Mouse (Mus musculus) kidney, embryonic 16.5 days (tissue): ENCODE data around the gene Palld. TPM values are rescaled to one million over a fixed set of nuclear protein-coding genes. Genes with fewer than 3 reads are reported as not detected.

ENCODE experiments used
- ATAC-seq: fragments of 200-750 bp; cut with Nextera tagmentation; 2 replicates; pipeline ENCODE4 v1.8.0; 2017; ENCODE audit warnings: moderate TSS enrichment; ENCODE audit not compliant: low FRiP score, low TSS enrichment
- H3K27ac ChIP-seq: fragments of 300-500 bp; sonication (generic); 2 replicates; pipeline ENCODE4 v1.5.1; 2014; ENCODE audit warnings: low read length
- H3K27me3 ChIP-seq: fragments of 300-500 bp; sonication (generic); 2 replicates; pipeline ENCODE4 v1.6.1; 2014; ENCODE audit warnings: low read length, control low read depth, mixed read lengths; ENCODE audit not compliant: insufficient read depth
- H3K36me3 ChIP-seq: fragments of 300-500 bp; sonication (generic); 2 replicates; pipeline ENCODE4 v1.6.1; 2014; ENCODE audit warnings: low read length, control low read depth, mixed read lengths; ENCODE audit not compliant: insufficient read depth
- H3K4me1 ChIP-seq: fragments of 300-500 bp; sonication (generic); 2 replicates; pipeline ENCODE4 v1.6.1; 2014; ENCODE audit warnings: low read length, control low read depth, mixed read lengths; ENCODE audit not compliant: insufficient read depth
- H3K4me2 ChIP-seq: fragments of 300-500 bp; sonication (generic); replicated peaks from 2 replicates; pipeline ENCODE4 v1.6.1; 2014; ENCODE audit warnings: low read depth, low read length
- H3K4me3 ChIP-seq: fragments of 300-500 bp; sonication (generic); 2 replicates; pipeline ENCODE4 v1.5.1; 2014; ENCODE audit warnings: mild to moderate bottlenecking, low read length
- H3K9ac ChIP-seq: fragments of 300-500 bp; sonication (generic); replicated peaks from 2 replicates; pipeline ENCODE4 v1.6.1; 2014; ENCODE audit warnings: low read length
- H3K9me3 ChIP-seq: fragments of 300-500 bp; sonication (generic); 2 replicates; pipeline ENCODE4 v1.6.1; 2016; ENCODE audit warnings: low read length, control low read depth
- WGBS: fragments of 180-500 bp; shearing (Covaris S2); extraction: QIAGEN DNeasy Blood & Tissue Kit; methylation state at CpG from one replicate; pipeline ENCODE4 v1.1.7; 2014; 5-methylcytosine and 5-hydroxymethylcytosine counted together
- polyA plus RNA-seq: library from polyadenylated mRNA; unstranded; fragments of >200 nt; fragmentation: Nextera tagmentation; extraction: Ambion mirVana; gene quantifications from 2 replicates; pipeline ENCODE4 v1.2.1, GENCODE M21; 2015

Gene Palld
- polyA plus RNA-seq, 1 experiment from 2014 or later = 71.8 TPM

DNA sequence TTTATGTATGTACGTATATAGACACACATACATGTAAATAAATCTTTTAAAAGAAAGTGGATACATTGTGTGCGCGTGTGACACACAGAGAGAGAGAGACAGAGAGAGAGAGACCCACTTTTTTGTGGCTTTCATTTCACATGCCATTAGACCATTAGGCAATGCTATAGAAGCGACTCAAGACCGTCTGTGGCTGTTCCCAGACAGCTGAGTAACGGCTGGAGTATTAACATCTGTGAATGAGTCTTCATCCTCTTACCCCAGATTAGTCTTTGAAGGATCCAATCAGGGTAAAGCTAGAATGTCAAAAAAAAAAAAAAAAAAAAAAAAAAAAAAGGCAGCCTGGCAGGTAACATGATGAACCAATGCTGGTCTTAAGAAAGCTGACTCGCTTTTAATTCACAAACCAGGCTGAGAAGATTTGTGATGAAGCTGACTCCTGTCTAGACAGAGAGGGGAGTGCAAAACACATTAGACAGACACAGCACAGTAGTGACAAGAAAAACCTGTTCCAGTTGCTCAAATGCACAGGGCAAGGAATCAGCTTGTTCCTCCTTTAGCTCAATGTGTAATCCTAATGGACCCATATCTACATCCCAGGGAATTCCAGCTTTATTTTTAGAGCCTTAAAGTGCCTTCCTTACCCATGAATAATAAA lies 204.6 kb downstream of the Palld start:
- Histone ChIP-seq H3K9ac (no peak overlapping the region), H3K36me3 (no peaks in the 10 kb centered on the region), H3K4me1 (peaks cover 36% of the 10 kb centered on the region), H3K27me3 (no peaks in the 10 kb centered on the region), H3K4me2 (no peak overlapping the region), H3K4me3 (no peak overlapping the region), H3K27ac (peak overlapping the region; percentile 55), H3K9me3 (no peaks in the 10 kb centered on the region)
- 50% methylated on average over 7 of the region's 7 CpGs for WGBS
- peak; percentile 83 for ATAC-seq

DNA sequence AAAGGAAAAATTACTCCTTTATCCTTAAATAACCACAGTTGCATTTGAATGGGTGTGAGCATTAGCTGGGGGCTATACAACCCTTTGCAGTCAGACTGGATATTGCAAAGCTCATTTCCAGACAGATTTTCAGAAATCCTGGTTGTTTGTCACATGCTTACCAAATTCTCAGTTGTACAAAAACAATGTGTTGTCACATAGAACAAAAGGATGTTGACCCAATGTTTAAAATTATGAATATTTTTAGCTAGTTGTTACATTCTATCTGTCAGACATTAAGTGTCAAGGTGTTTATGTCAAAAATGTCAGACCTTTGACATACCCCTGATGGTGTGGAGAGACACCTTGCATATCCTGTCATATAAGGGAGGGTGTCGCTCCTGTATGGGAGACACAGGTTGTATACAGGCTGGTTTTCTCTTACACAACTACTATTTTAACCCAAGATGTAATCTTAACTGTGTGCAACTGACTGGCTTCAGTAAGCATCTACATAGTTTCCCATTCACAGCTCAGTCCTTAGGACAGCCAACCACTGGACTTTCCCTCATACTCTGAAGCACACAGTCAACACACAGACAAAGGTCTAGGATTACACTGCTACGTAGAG lies 205.5 kb downstream of the Palld start:
- H3K9ac ChIP-seq = no peak overlapping the region
- H3K36me3 ChIP-seq = no peaks in the 10 kb centered on the region
- peak overlapping the region; percentile 55 for H3K27ac ChIP-seq
- no peak overlapping the region for H3K4me3 ChIP-seq
- 81% methylated on average over 2 of the region's 2 CpGs for WGBS
- ATAC-seq = no peak
- no peaks in the 10 kb centered on the region for H3K9me3 ChIP-seq
- H3K4me1 ChIP-seq = peaks cover 27% of the 10 kb centered on the region
- no peaks in the 10 kb centered on the region for H3K27me3 ChIP-seq
- no peak overlapping the region for H3K4me2 ChIP-seq

DNA sequence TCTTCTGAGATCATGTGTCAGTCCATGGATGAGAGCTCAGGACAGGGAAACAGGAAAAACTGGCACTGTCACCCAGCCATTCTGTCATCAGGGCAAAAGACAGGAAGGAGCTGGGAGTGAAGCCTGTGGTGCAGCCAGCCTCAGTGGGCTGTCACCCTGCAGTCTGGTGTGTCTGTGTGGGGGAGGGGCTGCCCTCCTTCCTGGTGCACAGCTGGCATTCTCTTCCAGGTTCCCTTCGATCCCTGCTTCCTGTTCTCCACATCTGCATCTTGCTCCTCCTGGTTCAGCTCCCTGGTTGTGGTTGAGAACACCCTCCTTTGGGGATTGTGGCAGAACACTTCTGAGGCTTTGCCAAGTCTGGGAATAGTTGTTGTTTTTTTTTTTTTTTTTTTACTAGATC lies 207.1 kb downstream of the Palld start:
- Histone ChIP-seq H3K36me3 (no peaks in the 10 kb centered on the region), H3K27me3 (no peaks in the 10 kb centered on the region), H3K27ac (no peak overlapping the region), H3K9ac (no peak overlapping the region), H3K4me1 (peaks cover 12% of the 10 kb centered on the region), H3K4me3 (no peak overlapping the region), H3K9me3 (no peaks in the 10 kb centered on the region), H3K4me2 (no peak overlapping the region)
- WGBS = 22% methylated on average over 1 of the region's 1 CpGs
- ATAC-seq = no peak

DNA sequence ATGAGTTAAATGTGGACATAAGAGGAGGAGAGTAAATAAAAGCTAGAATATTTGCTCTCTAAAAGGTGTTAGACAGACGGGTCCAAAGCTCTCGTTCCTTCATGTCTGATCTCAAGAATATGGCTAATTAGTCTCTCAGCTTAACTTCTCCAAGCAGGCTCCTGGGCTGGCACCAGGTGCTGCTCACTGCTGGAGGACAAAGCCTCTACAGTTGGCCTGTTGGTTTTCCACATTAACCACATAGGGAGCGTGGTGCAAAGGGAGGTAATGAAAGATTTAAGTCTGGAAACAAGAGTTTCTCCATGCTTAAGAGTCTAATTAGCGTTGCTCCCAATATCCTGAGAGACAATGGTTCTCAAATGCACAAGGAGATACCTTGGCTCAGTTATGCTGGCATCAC lies 209.6 kb downstream of the Palld start:
- Histone ChIP-seq H3K4me1 (peaks cover 12% of the 10 kb centered on the region), H3K27me3 (no peaks in the 10 kb centered on the region), H3K4me2 (no peak overlapping the region), H3K36me3 (no peaks in the 10 kb centered on the region), H3K27ac (no peak overlapping the region), H3K9me3 (no peaks in the 10 kb centered on the region), H3K9ac (no peak overlapping the region), H3K4me3 (no peak overlapping the region)
- no peak for ATAC-seq
- 81% methylated on average over 4 of the region's 4 CpGs for WGBS

DNA sequence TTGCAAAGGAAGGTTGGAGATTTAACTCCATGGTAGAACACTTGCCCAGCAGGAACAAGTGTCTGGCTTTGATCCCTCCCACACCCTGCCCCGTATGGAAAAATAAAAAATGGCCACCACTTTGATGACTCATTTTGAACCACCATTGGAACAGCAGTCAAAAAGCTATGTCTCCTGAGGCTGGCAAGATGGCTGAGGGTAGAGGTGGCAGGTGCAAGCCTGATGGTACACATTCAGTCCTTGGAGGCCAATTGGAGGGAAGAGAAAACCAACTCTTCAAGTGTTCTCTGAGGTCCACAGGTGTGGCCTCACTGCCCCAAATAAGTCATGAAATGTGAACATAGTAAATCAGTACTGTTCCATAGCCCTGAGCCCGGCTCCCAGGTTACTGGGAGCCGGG lies 210.4 kb downstream of the Palld start:
- Histone ChIP-seq H3K9me3 (no peaks in the 10 kb centered on the region), H3K27me3 (no peaks in the 10 kb centered on the region), H3K4me1 (peaks cover 10% of the 10 kb centered on the region), H3K9ac (no peak overlapping the region), H3K27ac (no peak overlapping the region), H3K4me3 (no peak overlapping the region), H3K4me2 (no peak overlapping the region), H3K36me3 (no peaks in the 10 kb centered on the region)
- no peak for ATAC-seq
- WGBS = 84% methylated on average over 3 of the region's 3 CpGs

DNA sequence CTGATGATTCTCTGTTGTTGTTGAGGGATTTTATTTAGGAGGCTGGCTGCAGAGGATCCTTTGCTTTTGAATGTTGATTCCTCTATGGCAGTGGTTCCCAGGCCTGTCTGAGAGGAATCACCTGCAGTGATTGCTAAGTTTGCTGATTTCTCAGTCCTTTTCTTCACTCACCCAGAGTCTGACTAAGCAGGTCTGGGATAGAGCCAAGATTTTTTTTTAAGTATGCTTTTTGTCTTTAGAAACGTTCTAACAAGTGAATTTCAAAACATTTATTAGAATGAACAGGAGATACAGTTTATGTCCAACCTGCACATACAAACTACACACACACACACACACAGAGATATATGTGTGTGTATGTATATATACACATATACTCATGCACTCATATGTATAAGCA lies 211.1 kb downstream of the Palld start:
- Histone ChIP-seq H3K27ac (no peak overlapping the region), H3K36me3 (no peaks in the 10 kb centered on the region), H3K4me1 (peaks cover 10% of the 10 kb centered on the region), H3K4me2 (no peak overlapping the region), H3K4me3 (no peak overlapping the region), H3K9ac (no peak overlapping the region), H3K9me3 (no peaks in the 10 kb centered on the region), H3K27me3 (no peaks in the 10 kb centered on the region)
- WGBS = 47% methylated on average over 1 of the region's 1 CpGs
- no peak for ATAC-seq

DNA sequence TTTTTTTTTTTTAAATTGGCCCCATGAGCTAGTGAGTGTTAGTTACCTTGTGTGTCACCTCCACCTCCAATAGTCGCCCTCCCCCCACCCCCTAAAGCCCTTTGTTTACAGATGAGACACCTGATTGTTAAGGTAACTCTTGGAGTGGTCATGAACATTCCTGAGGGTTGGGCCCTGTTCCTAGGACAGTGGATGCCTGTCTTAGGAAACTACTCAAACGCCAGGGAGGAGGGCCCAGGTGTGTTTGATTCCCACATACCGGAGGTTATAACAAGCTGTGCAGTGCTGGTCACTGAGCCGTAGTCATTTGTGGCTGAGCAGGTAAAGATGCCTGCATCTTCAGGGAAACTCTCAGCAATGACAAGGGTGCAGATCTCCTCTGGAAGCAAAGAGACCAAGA lies 215.4 kb downstream of the Palld start:
- Histone ChIP-seq H3K4me2 (no peak overlapping the region), H3K36me3 (no peaks in the 10 kb centered on the region), H3K4me3 (no peak overlapping the region), H3K9ac (no peak overlapping the region), H3K4me1 (peaks cover 6% of the 10 kb centered on the region; the same call in 1 of the 2 replicates), H3K27me3 (no peaks in the 10 kb centered on the region), H3K27ac (no peak overlapping the region), H3K9me3 (no peaks in the 10 kb centered on the region)
- ATAC-seq = no peak
- WGBS = 80% methylated on average over 4 of the region's 4 CpGs

DNA sequence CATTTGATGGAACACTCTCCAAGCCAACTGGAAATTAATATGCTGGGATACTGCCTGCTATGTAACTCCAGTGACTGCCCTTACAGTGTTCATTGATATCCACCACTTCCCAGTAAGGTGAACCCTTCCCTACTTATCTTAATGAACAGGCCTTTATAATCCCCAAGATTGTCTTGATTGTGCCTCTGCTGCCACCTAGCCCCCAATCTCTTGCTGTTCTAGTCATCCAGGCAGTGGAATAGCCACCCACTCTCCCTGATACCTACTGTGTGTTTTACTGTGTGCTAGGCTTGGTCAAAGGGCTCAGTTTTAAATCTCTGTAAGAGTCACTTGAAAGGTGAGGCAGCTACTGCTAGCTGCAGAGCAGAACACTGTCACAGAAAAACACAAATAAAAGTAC lies 216.2 kb downstream of the Palld start:
- 0 out of 2 replicates have a peak, but pooled peaks have one; percentile 35 for ATAC-seq
- H3K36me3 ChIP-seq = no peaks in the 10 kb centered on the region
- no peak overlapping the region for H3K4me3 ChIP-seq
- H3K27me3 ChIP-seq = no peaks in the 10 kb centered on the region
- H3K9me3 ChIP-seq = no peaks in the 10 kb centered on the region
- no peak overlapping the region for H3K4me2 ChIP-seq
- H3K27ac ChIP-seq = no peak overlapping the region
- H3K4me1 ChIP-seq = peaks cover 6% of the 10 kb centered on the region; the same call in 1 of the 2 replicates
- no peak overlapping the region for H3K9ac ChIP-seq

DNA sequence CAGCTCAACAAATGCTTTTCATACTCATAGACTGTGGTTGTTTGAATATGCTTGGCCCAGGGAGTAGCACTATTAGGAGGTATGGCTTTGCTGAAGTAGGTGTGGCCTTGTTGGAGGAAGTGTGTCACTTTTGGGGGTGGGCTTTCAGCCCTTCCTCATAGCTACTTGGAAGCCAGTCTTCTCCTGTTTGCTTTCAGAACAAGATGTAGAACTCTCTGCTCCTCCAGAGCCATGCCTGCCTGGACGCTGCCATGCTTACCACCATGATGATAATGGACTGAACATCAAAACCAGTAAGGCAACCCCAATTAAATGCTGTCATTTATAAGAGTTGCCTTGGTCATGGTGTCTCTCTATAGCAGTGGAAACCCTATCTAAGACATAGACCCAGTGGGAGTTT lies 217.2 kb downstream of the Palld start:
- Histone ChIP-seq H3K36me3 (no peaks in the 10 kb centered on the region), H3K4me3 (no peak overlapping the region), H3K9ac (no peak overlapping the region), H3K27me3 (no peaks in the 10 kb centered on the region), H3K27ac (no peak overlapping the region), H3K4me2 (no peak overlapping the region), H3K4me1 (peaks cover 6% of the 10 kb centered on the region; the same call in 1 of the 2 replicates), H3K9me3 (no peaks in the 10 kb centered on the region)
- ATAC-seq = no peak
- 97% methylated on average over 1 of the region's 1 CpGs for WGBS

DNA sequence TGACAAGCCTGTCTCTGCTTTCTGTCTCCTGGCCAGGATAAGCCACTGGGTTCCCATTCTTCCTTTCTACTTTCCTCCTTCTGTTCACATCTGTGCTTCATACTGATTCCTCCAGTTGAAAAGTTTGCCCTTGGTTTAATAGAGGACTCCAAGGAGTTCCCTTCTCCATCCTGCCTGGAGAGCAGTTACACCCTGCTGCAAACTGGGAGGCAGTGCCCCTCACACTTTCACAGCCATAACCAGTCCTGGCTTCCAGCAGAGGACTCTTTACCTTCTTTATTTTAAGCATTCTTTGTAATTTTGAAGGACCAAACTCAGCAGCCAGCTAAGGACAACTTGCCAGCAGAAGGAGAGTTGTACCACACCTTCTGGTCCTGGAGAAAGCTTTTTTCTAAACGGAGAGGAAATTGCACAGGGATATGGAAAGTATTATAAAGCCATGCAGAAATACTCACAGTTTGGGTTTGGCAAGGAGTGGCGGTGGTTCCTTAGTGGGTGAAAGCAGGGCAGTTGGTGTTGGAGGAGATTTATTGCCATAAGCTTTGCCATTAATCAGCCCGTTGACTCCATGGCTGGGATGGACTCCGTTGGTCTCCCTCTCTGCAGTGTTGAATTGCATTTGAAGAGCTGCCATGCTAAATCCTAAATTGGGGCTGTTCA lies 218.1 kb downstream of the Palld start:
- H3K4me3 ChIP-seq = no peak overlapping the region
- no peaks in the 10 kb centered on the region for H3K36me3 ChIP-seq
- no peak overlapping the region for H3K4me2 ChIP-seq
- 62% methylated on average over 4 of the region's 4 CpGs for WGBS
- no peak overlapping the region for H3K9ac ChIP-seq
- peaks cover 6% of the 10 kb centered on the region; the same call in 1 of the 2 replicates for H3K4me1 ChIP-seq
- H3K27me3 ChIP-seq = no peaks in the 10 kb centered on the region
- H3K9me3 ChIP-seq = no peaks in the 10 kb centered on the region
- no peak overlapping the region for H3K27ac ChIP-seq
- no peak for ATAC-seq
